Mouse (Mus musculus): ENCODE results near the gene Ctdspl. TPM values are rescaled to one million over a fixed set of nuclear protein-coding genes. Genes with fewer than 3 reads are reported as not detected.

The Ctdspl gene
- polyA plus RNA-seq (2015; fragmentation: Nextera tagmentation; extraction: Ambion mirVana) = 3.3 and 4.2 TPM in 2 replicates

DNA sequence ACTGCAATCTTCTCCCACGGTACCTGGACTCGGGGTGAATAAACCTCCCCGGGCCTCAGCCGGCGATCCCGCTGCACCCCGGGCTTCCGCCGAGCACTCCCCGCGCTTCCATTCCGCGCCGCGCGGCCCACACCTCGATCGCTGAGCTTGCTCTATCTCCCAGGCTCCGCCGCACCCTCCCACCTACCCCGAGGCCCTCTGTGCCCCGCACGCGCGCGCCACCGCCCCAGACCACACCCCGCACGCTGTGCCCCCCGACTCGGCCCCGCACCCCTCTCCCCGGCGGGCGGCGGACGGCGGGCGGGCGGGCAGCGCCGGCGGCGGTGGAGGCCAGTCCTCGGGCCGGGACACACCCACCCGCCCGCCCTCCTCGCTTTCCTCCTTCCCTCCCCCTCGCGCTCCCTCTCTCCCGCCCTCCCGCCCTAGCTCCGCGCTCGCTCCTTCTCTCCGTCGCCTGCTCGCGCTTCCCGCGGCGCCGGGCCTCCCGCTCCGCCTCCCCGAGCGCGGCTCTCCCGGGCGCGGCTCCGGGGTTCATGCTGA lies at the start of gene Ctdspl:
Ctdspl (plus strand) TSS at position 343 of the 540 bp plus-strand sequence.
- DNase-seq (ENCODE audit: low spot score) = peak; percentile 56

DNA sequence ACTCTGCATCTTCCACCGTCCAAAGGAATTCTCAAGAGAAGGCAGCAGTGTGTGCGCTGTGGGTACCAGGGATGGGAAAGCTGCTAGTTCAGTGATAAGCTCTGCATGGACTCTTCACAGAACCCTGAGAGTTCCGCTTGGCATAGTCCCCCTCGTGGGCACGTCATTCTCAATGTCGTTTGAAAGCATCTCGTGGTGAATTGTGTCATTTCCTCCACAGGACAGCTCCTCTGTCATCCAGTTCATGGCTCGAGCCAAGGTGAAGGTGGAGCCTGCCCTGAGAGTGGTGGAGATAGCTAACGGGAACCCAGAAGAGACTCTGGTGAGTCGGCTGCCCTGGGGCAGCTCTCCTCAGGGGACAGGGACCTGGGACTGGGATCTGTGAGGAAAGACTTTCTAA lies 49.4 kb upstream of the Ctdspl start:
- DNase-seq (ENCODE audit: low spot score) = no peak

DNA sequence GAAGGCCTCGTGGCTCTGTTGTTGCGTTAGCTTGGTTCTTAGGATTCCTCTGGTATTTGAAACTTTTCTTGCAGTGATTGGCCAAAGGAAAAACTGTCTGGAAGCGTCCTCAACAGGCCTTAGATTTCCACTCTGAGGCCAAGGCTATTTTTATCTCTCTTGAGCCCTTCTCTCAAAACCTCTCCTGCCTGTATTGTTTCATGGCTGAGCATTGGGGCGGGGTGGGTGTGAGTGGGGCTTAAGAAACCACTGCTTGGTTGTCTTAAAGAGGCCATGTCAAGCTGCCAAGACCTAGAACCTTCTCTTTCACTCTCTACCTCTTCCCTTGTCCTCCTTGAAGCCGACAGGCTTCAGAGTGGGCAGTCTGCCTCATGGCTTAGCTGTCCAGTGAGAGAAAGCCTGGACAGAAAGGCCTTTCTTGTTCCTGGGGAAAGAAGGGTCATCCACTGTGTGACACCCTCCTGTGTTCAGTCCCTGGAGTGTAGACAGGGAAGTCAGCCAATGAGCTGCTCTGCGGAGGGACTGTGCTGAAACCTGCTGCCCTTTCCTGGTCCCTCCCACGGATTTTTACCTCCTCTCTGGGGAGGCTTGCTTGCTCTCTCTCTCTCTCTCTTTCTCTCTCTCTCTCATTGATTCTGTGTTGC lies 48.8 kb upstream of the Ctdspl start:
- DNase-seq (ENCODE audit: low spot score) = no peak

DNA sequence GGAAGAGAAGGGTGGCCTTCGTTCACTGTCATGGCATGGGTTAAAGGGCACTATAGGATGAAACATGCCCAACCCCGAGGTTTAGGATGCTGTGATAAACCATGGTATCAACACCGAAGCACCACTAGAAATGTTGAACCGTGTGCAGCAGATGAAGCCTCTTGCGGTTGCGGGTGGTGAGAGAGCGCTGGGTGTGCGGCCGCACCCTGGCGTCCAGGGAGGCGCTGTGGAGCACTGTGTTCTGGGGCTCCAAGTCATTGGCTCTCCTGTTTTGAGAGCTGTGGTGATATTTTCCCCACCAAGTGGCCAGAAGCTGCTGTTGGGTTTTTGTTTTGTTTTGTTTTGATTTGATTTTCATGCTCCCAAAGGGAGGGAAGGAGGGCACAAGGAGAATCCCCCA lies 47.7 kb upstream of the Ctdspl start:
- no peak for DNase-seq (ENCODE audit: low spot score)

DNA sequence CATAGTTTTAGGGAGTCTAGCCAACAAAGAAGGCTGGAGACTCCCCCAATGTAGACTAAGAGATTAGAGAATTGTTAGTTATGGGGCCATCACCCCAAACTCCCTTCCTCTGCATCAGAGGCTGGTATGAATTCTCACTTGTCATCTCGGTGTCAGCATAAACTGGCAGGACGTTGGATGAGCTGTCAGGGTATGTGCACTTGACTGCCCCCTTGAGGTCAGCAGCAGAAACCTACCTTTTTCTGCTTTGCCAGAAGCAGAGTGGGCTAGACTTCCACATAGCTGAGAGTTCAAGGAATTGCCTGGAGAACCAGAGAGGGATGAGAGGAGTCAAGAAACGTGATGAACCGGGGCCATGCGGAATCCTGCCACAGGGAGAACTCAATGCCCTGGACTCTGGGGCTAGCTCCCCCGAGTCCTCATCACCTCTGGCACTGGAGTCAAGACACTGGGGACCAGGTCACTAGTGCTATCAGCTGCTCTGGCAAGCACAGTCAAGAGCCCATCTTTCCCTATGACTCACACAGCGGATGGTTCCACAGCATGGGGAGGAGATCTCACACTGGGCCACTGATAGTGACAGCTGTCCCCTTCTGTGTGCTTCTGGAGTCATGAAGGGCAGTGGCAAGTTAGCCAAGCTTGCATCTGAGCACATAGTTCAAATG lies 44.8 kb upstream of the Ctdspl start:
- DNase-seq (ENCODE audit: low spot score) = peak; percentile 64

DNA sequence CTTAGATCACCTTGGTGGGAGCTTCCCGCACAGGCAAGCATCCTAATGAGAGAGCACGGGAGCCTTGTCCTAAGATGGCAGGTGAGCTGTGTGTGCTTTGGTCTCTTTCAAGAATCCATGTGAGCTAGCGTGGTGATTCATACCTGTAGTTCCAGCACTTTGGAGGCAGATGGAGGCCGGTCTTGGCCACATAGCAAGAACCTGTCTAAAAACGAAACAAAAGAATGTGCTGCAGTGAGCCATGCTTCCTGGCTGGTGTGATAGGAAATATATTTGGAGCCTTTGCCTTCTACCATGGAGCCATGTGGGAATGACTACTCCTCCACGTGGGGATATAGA lies 44.3 kb upstream of the Ctdspl start:
- no peak for DNase-seq (ENCODE audit: low spot score)

DNA sequence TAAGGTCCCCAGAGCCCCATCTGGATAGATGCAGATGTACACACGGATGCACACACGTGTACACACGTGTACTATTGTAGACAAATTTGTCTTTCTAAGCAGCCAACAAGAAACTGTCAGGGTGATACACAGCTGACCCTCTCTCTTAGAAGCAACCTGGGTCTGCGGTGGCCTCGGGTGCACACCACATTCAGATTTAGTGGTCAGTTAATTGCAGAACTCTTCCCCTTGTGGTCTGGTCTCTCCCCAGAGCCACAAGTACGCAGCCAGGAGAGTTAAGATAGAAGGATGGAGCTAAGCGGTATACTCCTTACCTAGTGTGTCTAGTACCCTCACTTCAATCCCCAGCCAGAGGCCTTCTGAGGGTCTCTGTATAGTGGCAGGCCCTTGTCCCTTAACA lies 43.1 kb upstream of the Ctdspl start:
- no peak for DNase-seq (ENCODE audit: low spot score)

DNA sequence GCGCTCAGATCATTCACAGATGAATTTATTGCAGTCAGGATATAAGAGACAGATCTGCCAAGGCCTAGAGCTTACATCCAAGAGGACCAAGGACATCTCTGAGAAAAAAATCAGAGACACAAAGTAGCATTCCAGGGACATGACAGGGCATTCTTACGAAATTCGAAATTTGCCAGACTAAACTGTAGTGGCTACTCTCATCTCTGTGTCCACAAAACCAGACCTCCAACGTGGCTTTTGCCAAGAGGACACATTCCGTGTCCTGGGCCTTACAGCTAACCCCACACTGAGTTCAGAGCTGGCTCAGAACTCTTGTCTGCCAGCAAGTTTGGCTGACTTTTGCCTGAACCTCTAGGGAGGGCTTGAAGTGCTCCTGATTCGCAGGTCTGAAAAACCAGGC lies 40.5 kb upstream of the Ctdspl start:
- DNase-seq (ENCODE audit: low spot score) = no peak

DNA sequence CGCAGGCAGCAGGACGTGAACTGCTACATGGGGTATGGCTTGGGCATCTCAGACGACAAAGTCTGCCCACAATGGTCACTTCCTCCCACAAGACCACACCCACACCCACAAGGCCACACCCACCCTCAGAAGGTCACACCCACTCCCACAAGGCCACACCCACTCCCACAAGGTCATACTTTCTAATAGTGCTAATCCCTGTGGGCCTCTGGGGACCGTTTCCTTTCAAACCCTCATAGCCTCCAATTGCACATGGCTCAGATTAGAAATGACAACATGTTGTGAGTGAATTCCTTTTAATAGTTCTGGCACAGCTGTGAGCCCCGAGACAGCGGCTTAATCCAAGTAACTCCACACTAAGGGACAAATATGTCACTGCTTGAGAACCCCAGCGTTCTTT lies 39.1 kb upstream of the Ctdspl start:
- no peak for DNase-seq (ENCODE audit: low spot score)

DNA sequence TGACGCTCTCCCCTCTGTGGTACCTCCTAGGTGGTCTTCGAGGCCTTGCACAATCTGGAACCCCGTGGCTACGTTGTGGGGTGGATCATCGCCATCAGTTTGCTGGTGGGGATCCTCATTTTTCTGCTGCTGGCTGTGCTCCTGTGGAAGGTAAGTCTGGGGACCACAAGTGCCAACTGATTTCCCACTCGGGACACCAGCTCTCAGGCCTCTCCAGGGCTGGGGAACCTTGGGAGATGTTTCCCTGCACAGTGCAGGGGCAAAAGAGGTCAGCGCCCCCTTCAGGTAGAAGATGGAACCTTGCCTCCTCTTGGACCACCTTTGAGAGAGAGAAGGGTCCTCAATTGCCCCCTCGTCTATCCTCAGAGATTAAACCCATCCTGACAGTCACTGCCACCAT lies 38.5 kb upstream of the Ctdspl start:
- DNase-seq (ENCODE audit: low spot score) = no peak

DNA sequence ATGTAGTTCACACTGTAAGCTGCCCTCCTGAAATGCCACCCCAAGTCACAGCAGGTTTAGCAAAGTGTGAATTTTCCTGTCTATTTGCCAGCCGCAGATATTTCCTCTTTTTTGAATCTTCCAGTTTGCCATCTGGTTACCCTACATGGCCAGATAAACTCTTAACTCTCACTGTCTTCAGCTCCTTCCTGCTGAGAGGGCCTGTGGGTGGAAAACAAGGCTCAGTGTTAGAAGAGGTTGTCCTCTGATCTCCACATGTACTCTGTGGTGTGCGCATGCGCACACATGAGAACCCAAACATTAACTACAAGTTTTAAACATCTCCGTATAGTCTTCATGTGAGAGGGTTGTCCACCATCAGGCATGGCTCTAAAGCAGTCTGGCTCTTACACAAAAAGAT lies 36.1 kb upstream of the Ctdspl start:
- peak; percentile 42 for DNase-seq (ENCODE audit: low spot score)

DNA sequence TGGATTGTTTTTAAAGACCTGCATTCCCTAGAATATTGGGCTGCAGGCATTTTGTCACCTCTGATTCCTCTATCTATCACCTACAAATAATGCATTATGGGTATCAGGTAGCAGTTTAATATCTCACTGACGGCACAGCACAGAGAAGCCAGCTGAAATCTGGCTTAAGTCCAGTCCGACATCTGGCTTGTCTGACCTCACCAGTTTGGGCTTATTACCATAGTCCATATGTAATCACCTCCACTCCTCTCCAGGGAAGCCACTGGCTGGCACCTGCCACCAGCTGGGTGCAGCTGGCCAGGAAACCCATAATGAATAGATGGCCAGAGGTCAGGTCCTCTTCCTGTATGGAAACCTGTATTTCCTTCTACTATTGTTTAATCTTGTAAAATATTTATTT lies 35.6 kb upstream of the Ctdspl start:
- DNase-seq (ENCODE audit: low spot score) = no peak

DNA sequence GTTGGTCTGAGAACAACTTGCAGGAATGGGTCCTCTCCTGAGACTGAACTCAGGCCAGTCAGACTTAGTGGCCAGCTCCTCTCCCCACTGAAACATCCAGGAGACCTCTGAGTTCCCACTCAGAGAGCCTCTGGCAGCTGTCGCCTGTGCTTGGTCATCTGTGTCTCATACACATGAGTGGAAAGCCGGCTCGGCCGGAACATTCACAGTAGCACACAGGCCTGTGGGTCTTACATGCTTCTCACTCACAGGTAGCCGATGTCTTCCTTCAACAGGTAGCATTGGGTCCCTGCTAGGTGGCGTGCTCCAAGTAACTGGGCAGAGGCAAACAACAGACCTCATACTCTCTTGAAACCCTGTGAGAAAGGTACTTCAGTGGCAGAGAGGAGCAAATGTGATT lies 35.2 kb upstream of the Ctdspl start:
- no peak for DNase-seq (ENCODE audit: low spot score)

DNA sequence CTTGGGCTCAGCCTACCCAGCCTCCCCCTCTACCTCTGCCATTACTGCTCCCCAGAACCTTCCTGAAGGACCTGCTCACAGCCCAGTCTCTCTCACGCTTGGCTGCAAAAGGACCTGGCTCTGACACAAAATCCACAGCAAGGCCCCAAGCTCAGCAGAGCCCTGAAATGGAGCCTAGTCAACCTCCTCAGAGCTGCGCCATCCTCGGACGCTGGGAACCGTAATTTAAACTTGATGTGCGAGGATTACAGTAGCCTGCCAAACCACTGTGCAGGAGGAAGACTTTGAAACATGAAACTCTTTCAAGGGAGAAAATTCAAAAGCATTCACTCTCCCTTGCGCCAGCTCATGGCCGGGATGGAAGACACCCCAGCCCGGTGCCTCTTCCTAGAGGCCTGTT lies 34.7 kb upstream of the Ctdspl start:
- DNase-seq (ENCODE audit: low spot score) = no peak

DNA sequence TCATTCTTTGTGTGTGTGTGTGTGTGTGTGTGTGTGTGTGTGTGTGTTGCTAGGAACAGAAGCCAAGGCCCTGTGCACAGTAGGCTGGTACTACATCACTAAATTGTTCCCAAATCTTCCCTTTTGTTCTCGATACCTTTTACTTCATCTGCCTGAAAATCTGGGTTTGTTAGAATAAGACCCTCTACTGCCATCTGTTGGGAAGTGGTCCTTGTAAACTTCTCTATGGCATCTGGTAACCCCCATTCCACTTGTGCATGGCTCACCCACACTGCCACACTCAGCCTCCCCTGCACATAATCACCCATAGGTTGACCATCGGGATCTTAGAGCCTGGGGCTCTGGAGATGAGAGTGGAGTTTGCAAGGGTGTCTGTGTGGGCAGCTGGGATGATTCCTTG lies 31.2 kb upstream of the Ctdspl start:
- DNase-seq (ENCODE audit: low spot score) = no peak

DNA sequence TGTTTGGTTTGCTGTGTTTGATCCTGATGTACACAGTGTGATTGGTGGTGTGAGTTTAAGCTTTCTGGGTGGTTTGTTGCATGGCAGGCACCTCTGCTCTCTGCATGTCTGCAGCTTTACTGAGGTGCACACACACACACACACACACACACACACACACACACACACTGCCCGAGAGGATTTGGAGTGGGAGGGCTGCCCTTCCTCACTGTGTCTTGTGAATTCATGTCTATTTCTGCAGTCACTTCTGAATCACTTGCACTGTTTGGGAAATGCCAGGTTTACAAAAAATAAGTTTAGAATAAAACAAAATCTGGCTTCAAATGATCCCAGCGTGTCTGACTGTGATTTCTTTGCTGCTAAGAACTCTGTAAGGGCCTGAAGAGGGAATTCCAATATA lies 25.6 kb upstream of the Ctdspl start:
- DNase-seq (ENCODE audit: low spot score) = no peak

DNA sequence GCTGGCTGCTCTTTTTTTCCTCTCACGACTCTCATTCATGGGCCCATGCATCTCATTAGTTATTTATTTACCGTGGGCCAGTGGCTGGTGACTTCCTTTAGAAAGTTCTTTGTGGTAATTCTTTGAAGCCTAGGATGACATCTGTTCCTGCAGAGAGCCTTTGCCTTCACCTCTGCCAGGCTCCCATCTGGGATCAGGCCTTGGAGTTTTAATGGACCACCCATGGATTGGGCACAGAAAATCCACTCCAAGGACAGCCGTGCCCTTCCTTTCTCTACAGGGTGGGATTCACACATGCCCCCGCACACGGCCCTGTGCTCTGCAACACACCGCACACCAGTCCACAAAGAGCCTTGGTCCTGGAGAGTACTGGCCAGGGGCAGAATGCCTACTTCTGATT lies 24.3 kb upstream of the Ctdspl start:
- DNase-seq (ENCODE audit: low spot score) = no peak

DNA sequence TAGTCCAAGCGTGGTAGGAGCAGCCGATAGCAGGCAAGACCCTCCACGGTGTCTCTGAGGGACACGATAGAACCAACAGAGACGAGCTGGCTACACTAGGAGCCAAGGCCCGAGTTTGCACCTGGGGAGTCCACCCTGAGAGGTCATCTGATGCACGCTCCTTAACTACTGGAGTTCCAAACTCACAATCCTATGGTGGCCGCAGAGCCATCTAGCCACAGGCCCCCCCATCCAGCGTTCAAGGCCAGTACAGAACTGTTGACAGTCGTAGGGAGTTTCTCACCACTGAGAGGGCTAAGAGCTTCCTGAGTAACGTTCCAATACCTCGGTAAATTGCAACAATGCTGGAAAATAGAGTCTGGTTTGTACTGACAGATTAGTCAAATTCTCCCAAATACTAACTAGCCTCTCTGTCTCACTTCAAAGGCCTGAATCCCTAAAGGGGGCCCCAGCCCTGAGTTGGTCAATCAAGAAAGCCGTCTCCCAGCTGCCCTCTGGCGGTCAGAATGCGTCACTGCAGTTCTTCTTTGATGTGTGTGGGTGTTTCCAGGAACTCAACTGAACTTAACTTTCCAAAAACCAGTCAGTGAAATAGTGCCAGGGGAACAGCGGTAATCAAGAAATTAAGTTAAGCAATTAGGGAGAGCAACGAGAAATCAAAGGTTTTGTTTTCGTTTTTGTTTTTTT lies 18.2 kb upstream of the Ctdspl start:
- DNase-seq (ENCODE audit: low spot score) = peak; percentile 76

DNA sequence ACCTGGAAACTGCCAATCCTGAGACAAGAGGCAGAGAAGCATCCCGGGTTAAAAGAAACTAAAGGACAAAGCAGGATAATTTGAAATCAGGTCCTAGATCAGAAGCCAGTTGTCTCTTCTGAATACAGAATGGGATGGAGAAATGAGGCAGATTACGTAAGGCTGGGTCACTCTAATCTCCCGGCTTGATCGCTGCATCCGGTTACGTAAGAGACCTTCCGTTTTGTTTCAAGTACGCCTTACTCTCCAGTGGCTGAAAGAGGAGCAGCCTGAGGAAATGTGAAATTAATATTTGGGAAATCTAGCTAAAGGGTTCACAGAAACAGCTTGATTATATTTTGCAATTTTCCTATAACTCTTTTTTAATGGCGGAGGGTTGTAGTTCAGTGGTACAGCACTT lies 13.2 kb upstream of the Ctdspl start:
- no peak for DNase-seq (ENCODE audit: low spot score)

DNA sequence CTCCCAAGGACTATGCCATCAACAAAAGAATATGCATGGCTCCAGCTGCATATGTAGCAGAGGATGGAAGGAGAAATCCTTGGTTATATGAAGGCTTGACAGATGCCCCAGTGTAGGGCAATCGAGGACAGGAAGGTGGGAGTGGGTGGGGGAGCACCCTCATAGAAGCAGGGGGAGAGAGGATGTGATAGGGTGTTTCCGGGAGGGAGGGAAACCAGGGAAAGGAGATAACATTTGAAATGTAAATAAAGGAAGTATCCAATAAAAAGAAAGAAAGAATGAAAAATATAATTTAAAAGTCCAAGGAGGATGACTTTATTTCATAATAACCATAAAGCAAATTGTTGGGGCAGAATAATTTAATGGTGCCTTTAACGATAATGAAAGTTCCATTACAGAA lies 12.6 kb upstream of the Ctdspl start:
- DNase-seq (ENCODE audit: low spot score) = no peak

DNA sequence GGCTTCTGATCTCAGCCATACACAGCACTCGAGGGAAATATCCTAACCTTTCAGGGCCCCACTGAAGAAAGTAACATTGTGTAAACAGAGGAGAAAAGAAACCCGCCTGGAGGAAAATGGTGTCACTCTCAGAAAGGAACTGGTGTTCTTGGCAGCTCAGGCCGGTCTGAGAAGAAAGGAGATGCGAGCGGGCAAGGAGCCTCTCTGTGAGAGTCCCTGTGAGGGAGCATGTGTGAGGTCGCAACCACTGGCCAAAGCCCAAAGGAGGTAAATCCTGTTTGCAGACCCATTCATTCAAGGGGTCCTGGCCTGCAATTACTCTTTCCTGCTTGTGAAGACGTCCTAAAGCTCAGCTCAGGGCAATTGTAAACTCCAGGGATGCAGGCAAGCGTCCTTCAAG lies 11.7 kb upstream of the Ctdspl start:
- no peak for DNase-seq (ENCODE audit: low spot score)

DNA sequence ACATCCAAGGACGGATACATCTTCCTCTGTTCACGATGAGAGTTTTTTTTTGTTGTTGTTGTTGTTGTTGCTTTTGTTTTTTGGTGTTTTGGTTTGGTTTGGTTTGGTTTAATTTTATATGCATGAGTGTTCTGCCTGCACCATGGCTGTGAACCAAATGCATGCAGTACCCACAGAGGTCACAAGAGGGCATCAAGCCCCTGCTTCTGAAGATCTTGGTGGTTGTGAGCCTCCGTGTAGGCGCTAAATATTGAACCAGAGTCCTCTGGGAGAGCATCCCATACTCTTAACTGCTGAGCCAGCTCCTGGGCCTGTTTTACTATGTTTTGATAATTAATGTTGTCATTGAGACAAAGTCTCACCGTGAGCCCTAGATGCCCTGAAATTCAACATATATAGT lies 11.0 kb upstream of the Ctdspl start:
- peak; percentile 49 for DNase-seq (ENCODE audit: low spot score)
